Mouse (Mus musculus) hindbrain, embryonic 12.5 days (tissue): ENCODE data around the gene Piwil1. TPM values are rescaled to one million over a fixed set of nuclear protein-coding genes. Genes with fewer than 3 reads are reported as not detected.

Experiments used
- ATAC-seq: fragments of 200-750 bp; cut with Nextera tagmentation; 2 replicates; pipeline ENCODE4 v1.8.0; 2017; ENCODE audit warnings: moderate TSS enrichment; ENCODE audit not compliant: low FRiP score
- H3K27ac ChIP-seq: fragments of 300-500 bp; sonication (generic); 2 replicates; pipeline ENCODE4 v1.5.1; 2016; ENCODE audit warnings: mild to moderate bottlenecking
- H3K27me3 ChIP-seq: fragments of 300-500 bp; sonication (generic); 2 replicates; pipeline ENCODE4 v1.6.1; 2016; ENCODE audit warnings: mild to moderate bottlenecking
- H3K36me3 ChIP-seq: fragments of 300-500 bp; sonication (generic); 2 replicates; pipeline ENCODE4 v1.6.1; 2016; ENCODE audit warnings: mild to moderate bottlenecking
- H3K4me1 ChIP-seq: fragments of 300-500 bp; sonication (generic); 2 replicates; pipeline ENCODE4 v1.6.1; 2016
- H3K4me2 ChIP-seq: fragments of 300-500 bp; sonication (generic); replicated peaks from 2 replicates; pipeline ENCODE4 v1.6.1; 2016; ENCODE audit warnings: mild to moderate bottlenecking
- H3K4me3 ChIP-seq: fragments of 300-500 bp; sonication (generic); 2 replicates; pipeline ENCODE4 v1.5.1; 2016; ENCODE audit warnings: mild to moderate bottlenecking
- H3K9ac ChIP-seq: fragments of 300-500 bp; sonication (generic); 2 replicates; pipeline ENCODE4 v1.6.1; 2016; ENCODE audit warnings: mild to moderate bottlenecking, moderate library complexity
- H3K9me3 ChIP-seq: fragments of 300-500 bp; sonication (generic); replicated peaks from 2 replicates; pipeline ENCODE4 v1.6.1; 2016; ENCODE audit warnings: mild to moderate bottlenecking
- WGBS: fragments of 180-500 bp; shearing (Covaris S2); methylation state at CpG from one replicate; pipeline ENCODE4 v1.1.7; 2016; 5-methylcytosine and 5-hydroxymethylcytosine counted together
- polyA plus RNA-seq: library from polyadenylated mRNA; unstranded; fragments of >200 nt; fragmentation: Nextera tagmentation; extraction: Ambion mirVana; gene quantifications from 2 replicates; pipeline ENCODE4 v1.2.1, GENCODE M21; 2016

Gene Piwil1
- polyA plus RNA-seq, result 0.15 and 0.17 TPM in 2 replicates

DNA sequence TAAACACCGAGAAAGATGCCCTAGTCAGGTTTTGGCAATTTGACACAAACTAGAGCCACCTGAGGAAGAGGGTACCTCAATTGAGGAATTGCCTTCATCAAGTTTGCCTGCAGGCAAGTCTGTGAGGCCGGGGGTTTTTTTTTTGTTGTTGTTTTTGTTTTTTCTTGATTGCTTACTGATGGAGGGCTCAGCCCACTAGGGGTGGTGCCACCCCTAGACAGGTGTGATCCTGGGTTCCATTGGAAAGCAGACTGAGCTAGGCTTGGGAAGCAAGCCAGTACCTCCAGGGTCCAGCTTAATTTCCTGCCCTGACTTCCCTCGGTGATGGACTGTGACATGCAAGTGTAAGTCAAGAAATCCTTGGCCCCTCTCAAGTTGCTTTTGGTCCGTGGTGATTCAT lies at the start of gene Piwil1:
Piwil1 (plus strand) TSS at position 301 of the 400 bp plus-strand sequence.
- WGBS, result 79% methylated on average over 4 of the region's 4 CpGs
- Histone ChIP-seq H3K27ac (0 out of 2 replicates have a peak within 1 kb of the TSS, but pooled peaks have one; percentile 73), H3K9me3 (peaks cover 7% of the 10 kb centered on the region; the same call in 1 of the 2 replicates), H3K4me2 (no peak within 1 kb of the TSS), H3K36me3 (no peaks in the 10 kb centered on the region), H3K27me3 (no peaks in the 10 kb centered on the region), H3K4me1 (peaks cover 11% of the 10 kb centered on the region), H3K4me3 (no peak within 1 kb of the TSS), H3K9ac (no peak within 1 kb of the TSS)
- no peak for ATAC-seq

DNA sequence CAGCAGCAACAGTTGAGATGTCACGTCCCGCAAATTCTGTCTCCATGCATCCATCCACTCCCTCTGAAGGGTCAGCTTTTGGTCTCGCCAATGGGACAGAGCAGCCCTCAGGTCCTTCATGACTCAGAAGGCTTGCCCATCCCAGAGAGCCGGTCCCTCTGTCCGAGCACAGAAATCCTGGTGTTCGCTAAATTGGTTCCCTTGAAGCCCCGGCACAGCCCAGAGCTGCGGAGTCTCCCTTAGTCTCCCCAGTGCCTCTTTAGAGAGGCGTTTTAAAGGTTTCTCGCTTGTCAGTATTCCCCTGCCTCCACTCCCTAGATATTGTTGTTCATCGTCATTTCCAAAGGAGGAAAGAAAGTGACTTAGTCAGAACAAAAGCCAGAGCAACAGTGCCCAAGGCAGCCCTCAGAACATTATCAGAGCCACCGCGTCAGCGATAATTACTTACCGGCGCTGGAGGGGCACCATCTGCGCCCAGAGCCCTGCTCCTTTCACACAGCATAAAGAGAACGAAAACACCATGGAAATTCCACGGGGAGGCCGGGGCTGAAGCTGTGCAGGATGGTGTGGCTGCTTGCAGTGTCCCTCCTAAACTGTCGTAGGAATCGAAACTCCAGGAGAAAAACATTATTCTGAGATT lies 45.7 kb upstream of the Piwil1 start:
- Histone ChIP-seq H3K9ac (no peak overlapping the region), H3K4me2 (peak overlapping the region; percentile 42), H3K4me1 (peaks cover 8% of the 10 kb centered on the region), H3K4me3 (no peak overlapping the region), H3K27me3 (no peaks in the 10 kb centered on the region), H3K9me3 (no peaks in the 10 kb centered on the region), H3K27ac (peak overlapping the region; percentile 23; the same call in 1 of the 2 replicates), H3K36me3 (no peaks in the 10 kb centered on the region)
- WGBS, result 39% methylated on average over 22 of the region's 22 CpGs
- ATAC-seq, result peak; percentile 80

DNA sequence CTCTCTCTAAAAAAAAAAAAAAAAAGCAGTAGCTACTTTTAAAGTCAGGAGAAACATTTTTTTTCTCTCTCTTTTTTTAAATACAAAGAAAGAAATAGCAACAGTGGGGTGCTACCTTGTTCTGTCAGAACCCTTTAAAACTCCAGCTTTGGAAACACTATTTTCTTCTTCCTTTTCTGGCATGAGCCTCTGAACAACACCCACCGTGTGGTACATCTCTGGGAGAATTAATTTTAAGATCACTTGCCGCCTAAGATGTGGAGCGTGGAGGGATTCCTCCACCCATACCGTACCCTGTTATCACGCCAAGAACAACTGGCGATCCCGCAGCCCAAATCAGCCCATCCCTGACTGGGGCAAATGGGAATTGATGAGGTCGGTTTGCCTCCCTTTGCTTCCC lies 42.2 kb upstream of the Piwil1 start:
- H3K4me2 ChIP-seq, result no peak overlapping the region
- H3K9me3 ChIP-seq, result peaks cover 3% of the 10 kb centered on the region; the same call in 1 of the 2 replicates
- no peak overlapping the region for H3K9ac ChIP-seq

DNA sequence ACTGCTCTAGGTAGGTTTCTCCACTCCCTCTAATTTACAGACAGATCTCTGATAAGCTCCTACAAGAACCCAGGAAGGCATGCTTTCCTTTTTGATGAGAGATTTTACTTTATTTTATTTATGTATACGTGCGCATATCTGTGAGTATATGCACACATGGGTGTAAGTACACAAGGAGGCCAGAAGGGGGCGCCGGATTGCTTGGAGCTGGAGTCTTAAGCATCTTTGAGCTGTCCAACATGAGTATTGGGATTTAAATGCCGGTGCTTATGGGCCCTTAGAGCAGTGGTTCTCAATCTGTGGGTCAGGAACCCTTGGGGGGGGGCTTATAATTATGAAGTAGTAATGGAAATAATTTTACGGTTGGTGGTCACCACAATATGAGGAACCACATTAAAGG lies 39.4 kb upstream of the Piwil1 start:
- no peaks in the 10 kb centered on the region for H3K27me3 ChIP-seq
- 95% methylated on average over 6 of the region's 6 CpGs for WGBS
- ATAC-seq, result no peak
- H3K27ac ChIP-seq, result no peak overlapping the region
- H3K36me3 ChIP-seq, result no peaks in the 10 kb centered on the region
- peaks cover 3% of the 10 kb centered on the region; the same call in 1 of the 2 replicates for H3K9me3 ChIP-seq
- no peak overlapping the region for H3K4me3 ChIP-seq
- H3K4me2 ChIP-seq, result no peak overlapping the region
- H3K4me1 ChIP-seq, result no peaks in the 10 kb centered on the region
- H3K9ac ChIP-seq, result no peak overlapping the region

More for the DNA sequence above, 42.2 kb upstream of the Piwil1 start:
- WGBS, result 66% methylated on average over 8 of the region's 8 CpGs
- no peak for ATAC-seq
- Histone ChIP-seq H3K4me1 (peaks cover 8% of the 10 kb centered on the region), H3K27ac (no peak overlapping the region), H3K27me3 (no peaks in the 10 kb centered on the region), H3K4me3 (no peak overlapping the region), H3K36me3 (no peaks in the 10 kb centered on the region)

DNA sequence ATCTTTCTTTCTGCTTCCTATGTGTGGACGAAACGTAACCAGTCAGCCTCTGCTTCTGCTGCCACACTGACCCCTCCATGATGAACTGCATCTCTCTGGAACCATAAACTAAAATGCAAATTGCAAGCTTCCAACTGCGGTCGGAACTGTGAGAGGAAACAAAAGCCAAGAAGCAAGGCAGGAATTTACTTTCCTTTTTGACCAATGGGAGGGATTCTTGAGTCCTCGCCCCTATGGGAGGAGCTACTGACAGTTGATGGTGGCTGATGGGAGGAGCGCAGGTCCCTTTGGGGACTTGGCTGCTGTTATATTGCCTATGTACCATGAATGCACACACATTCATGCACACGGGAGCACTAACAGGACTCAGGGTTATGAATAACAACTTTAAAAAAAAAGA lies 38.3 kb upstream of the Piwil1 start:
- Histone ChIP-seq H3K4me2 (no peak overlapping the region), H3K9me3 (peaks cover 3% of the 10 kb centered on the region; the same call in 1 of the 2 replicates), H3K36me3 (no peaks in the 10 kb centered on the region), H3K9ac (no peak overlapping the region), H3K4me1 (no peaks in the 10 kb centered on the region), H3K4me3 (no peak overlapping the region), H3K27ac (no peak overlapping the region), H3K27me3 (no peaks in the 10 kb centered on the region)
- ATAC-seq, result no peak
- WGBS, result 78% methylated on average over 7 of the region's 7 CpGs

DNA sequence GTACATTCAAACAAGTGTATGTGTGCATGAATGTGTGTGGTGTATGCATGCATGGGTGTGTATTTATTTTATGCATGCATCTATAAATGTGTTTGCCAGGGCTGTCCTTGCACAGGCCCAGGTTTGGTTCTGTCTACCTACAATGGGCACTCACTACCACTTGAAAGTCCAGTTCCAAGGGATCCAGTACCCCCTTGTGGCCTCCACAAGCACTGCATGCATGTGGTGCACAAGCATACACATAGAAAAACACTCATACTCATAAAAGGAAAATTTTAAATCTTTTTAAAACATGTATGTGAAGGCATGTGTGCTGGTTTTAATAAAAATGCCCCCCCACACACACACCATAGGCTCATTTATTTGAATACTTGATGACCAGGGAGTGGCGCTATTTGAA lies 37.3 kb upstream of the Piwil1 start:
- no peak overlapping the region for H3K4me2 ChIP-seq
- ATAC-seq, result no peak
- WGBS, result 87% methylated on average over 1 of the region's 1 CpGs
- no peak overlapping the region for H3K27ac ChIP-seq
- H3K9me3 ChIP-seq, result peaks cover 3% of the 10 kb centered on the region; the same call in 1 of the 2 replicates
- no peak overlapping the region for H3K9ac ChIP-seq
- H3K36me3 ChIP-seq, result no peaks in the 10 kb centered on the region
- no peaks in the 10 kb centered on the region for H3K4me1 ChIP-seq
- no peak overlapping the region for H3K4me3 ChIP-seq
- H3K27me3 ChIP-seq, result no peaks in the 10 kb centered on the region

DNA sequence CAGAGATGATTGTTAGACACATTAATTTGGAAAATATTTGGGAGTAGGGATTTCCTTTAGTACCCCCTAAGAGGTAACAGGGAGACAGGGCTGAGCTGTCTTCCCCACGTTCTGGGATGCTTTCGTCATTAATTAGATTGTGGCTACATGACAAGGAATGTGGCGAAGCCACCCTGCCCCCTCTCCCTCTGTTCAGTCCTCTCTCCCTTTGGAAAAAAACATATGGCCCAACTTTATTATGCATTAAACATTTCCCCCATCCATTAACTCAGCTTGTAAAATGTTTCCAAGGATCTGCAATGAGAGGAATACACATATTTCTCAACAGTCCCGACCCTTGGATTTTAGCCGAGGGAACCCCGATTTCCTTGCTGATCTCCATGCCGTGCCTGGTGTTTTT lies 35.0 kb upstream of the Piwil1 start:
- H3K4me1 ChIP-seq, result no peaks in the 10 kb centered on the region
- no peak overlapping the region for H3K27ac ChIP-seq
- H3K36me3 ChIP-seq, result no peaks in the 10 kb centered on the region
- WGBS, result 66% methylated on average over 7 of the region's 7 CpGs
- no peak overlapping the region for H3K4me2 ChIP-seq
- no peak overlapping the region for H3K9ac ChIP-seq
- no peak overlapping the region for H3K4me3 ChIP-seq
- ATAC-seq, result no peak
- no peaks in the 10 kb centered on the region for H3K27me3 ChIP-seq
- peaks cover 3% of the 10 kb centered on the region; the same call in 1 of the 2 replicates for H3K9me3 ChIP-seq

DNA sequence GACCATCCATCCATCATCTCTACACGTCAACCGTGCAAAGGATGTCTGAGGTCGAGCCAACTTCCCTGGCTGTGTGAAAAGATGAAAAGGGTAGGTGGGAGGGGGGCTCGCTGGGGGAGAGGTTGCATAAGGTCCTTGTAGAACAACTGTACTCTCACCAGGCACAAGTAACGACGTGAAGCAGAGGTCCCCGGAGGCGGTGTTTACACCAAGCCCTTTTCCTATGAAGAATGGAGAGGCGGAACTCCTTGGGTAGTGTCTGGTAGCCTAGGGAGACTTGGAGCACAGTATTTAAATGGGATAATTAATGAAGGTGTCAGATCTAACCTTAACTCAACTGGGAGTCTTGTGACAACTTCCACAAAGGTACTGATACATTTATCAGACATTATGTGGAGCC lies 28.2 kb upstream of the Piwil1 start:
- no peaks in the 10 kb centered on the region for H3K36me3 ChIP-seq
- WGBS, result 62% methylated on average over 9 of the region's 9 CpGs

DNA sequence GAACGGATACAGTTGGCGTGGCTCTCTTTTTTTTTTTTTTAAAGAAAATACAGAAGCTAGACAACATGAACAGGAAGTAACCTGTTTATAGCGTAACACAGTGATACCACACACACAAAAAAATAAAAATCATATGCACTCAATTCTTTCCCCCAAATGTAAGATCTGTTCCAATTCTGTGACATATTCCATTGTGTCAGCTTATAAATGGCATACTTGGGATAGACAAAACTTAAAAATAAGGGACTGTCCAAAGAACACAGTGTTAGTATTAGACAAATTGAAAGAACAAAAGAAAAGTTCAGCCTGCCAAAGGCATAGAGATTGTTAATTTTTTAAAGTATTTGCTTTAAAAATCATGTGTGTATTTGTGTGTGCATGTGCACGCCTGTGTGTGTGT lies 25.0 kb upstream of the Piwil1 start:
- ATAC-seq, result no peak
- H3K9ac ChIP-seq, result no peak overlapping the region

More for the DNA sequence above, 28.2 kb upstream of the Piwil1 start:
- ATAC-seq, result no peak
- Histone ChIP-seq H3K4me3 (no peak overlapping the region), H3K9me3 (no peaks in the 10 kb centered on the region), H3K4me1 (no peaks in the 10 kb centered on the region), H3K27ac (no peak overlapping the region), H3K9ac (no peak overlapping the region), H3K27me3 (no peaks in the 10 kb centered on the region), H3K4me2 (no peak overlapping the region)

DNA sequence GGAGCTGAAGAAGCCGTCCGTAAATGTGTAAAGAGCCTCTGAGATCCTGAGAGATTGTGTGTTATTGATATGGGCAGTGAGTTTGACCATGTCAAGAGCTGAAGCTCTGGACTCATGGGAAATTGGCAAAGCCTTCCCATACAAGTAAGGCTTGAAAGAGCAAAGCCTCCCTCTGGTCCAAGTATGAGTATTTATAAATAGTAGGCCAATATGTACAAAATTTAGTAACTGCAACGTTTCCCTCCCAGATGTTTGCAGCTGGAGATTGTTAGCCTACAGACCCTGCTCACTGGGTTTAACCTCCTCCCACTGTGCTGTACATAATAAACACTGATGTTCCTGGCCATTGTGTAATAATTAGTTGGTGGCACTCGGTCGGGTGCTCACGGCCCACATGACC lies 24.5 kb upstream of the Piwil1 start:
- Histone ChIP-seq H3K4me3 (no peak overlapping the region), H3K9me3 (no peaks in the 10 kb centered on the region), H3K9ac (no peak overlapping the region), H3K36me3 (no peaks in the 10 kb centered on the region), H3K4me2 (no peak overlapping the region), H3K27ac (no peak overlapping the region), H3K27me3 (no peaks in the 10 kb centered on the region), H3K4me1 (no peaks in the 10 kb centered on the region)
- ATAC-seq, result no peak
- 78% methylated on average over 6 of the region's 6 CpGs for WGBS

More for the DNA sequence above, 25.0 kb upstream of the Piwil1 start:
- no peak overlapping the region for H3K27ac ChIP-seq
- H3K4me1 ChIP-seq, result no peaks in the 10 kb centered on the region
- H3K4me2 ChIP-seq, result no peak overlapping the region
- H3K9me3 ChIP-seq, result no peaks in the 10 kb centered on the region
- no peak overlapping the region for H3K4me3 ChIP-seq
- 94% methylated on average over 4 of the region's 4 CpGs for WGBS
- no peaks in the 10 kb centered on the region for H3K27me3 ChIP-seq
- no peaks in the 10 kb centered on the region for H3K36me3 ChIP-seq

DNA sequence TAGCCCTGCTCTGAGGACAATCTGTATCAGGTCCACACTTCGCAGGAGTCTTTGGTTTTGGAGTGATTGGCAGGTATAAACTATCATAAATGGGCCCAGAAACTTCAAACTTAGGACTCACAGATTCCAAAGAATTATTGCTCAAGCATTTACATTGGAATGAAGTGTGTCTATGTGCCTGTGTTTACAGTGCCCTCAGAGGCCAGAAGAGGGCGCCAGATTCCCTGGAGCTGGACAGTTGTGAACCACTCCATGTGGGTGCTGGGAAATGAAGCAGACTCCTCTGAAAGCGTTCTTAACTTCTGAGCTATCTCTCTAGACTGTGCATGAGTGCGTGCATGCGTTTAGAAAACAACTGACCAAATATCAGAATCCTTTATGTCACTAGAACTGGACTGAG lies 20.9 kb upstream of the Piwil1 start:
- WGBS, result 39% methylated on average over 5 of the region's 5 CpGs
- peaks cover 5% of the 10 kb centered on the region; the same call in 1 of the 2 replicates for H3K4me1 ChIP-seq
- ATAC-seq, result no peak

DNA sequence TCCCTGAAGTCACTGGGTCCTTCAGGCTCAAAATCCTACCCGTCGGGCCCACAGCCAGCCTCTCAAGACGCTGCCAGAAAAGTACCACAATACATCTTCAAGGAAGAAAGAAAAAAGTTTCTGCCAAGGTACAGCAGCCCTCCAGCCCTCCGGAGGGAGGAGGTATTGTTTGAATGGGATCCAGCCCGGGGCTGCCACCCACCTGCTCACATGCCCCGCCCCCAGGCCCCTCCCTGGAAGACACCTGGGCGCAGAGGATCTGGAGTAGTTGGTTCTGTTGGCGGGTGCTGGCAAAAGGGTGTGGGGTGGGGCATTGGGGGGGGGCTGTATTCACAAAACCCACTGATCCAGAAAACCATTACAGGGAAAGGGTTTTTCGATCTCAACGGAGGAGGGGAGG lies 18.1 kb upstream of the Piwil1 start:
- Histone ChIP-seq H3K27ac (no peak overlapping the region), H3K4me2 (peak overlapping the region; percentile 37), H3K4me1 (peaks cover 5% of the 10 kb centered on the region; the same call in 1 of the 2 replicates), H3K4me3 (no peak overlapping the region), H3K9me3 (peaks cover 7% of the 10 kb centered on the region; the same call in 1 of the 2 replicates), H3K9ac (no peak overlapping the region), H3K27me3 (0 out of 2 replicates have a peak, but pooled peaks cover 3% of the 10 kb centered on the region), H3K36me3 (no peaks in the 10 kb centered on the region)
- WGBS, result 4% methylated on average over 10 of the region's 10 CpGs
- ATAC-seq, result no peak

More for the DNA sequence above, 20.9 kb upstream of the Piwil1 start:
- H3K4me2 ChIP-seq, result no peak overlapping the region
- H3K36me3 ChIP-seq, result no peaks in the 10 kb centered on the region
- no peak overlapping the region for H3K9ac ChIP-seq
- H3K27ac ChIP-seq, result no peak overlapping the region
- H3K4me3 ChIP-seq, result no peak overlapping the region
- 0 out of 2 replicates have a peak, but pooled peaks cover 3% of the 10 kb centered on the region for H3K27me3 ChIP-seq
- H3K9me3 ChIP-seq, result peaks cover 4% of the 10 kb centered on the region; the same call in 1 of the 2 replicates

DNA sequence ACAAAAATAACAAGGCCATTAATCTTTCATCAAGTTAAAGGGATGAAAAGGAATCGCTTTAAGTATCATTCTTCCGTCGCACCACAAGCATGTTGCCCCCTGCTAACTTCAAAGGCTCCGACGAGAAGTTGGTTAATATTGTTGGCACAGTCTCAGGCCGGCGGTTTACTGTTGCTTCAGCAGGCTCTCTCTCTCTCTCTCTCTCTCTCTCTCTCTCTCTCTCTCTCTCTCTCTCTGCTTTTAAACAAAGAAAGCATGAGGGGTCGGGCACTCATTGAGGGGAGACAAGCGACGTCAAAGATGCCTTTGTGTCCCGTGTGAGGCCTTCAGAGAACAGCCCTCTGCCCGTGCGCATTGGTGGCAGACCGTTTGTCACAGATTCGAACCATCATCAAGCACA lies 17.7 kb upstream of the Piwil1 start:
- peak overlapping the region; percentile 37 for H3K4me2 ChIP-seq
- 0 out of 2 replicates have a peak, but pooled peaks have one; percentile 50 for ATAC-seq
- H3K4me3 ChIP-seq, result no peak overlapping the region
- 2% methylated on average over 15 of the region's 15 CpGs for WGBS
- H3K9me3 ChIP-seq, result peaks cover 7% of the 10 kb centered on the region; the same call in 1 of the 2 replicates
- no peaks in the 10 kb centered on the region for H3K36me3 ChIP-seq
- H3K9ac ChIP-seq, result no peak overlapping the region
- H3K27me3 ChIP-seq, result 0 out of 2 replicates have a peak, but pooled peaks cover 3% of the 10 kb centered on the region
- no peak overlapping the region; the same call in 1 of the 2 replicates for H3K27ac ChIP-seq
- H3K4me1 ChIP-seq, result peaks cover 5% of the 10 kb centered on the region; the same call in 1 of the 2 replicates
